Mouse (Mus musculus): ENCODE results near the gene 1500011B03Rik.
A peak's percentile ranks its signal among the peaks of the same experiment; 100 is the strongest.
"Not testable (repeated sequence)": the region's sequence is repeated elsewhere in the genome, so short reads cannot be mapped to it uniquely, and the experiment has no call there.

1500011B03Rik gene

GRCm38 (mm10) chr5:114822796-114823688 lies at the start of gene 1500011B03Rik:
TSS of gene 1500011B03Rik (minus strand) at chr5:114823468.
- DNase-seq: peak; percentile 77 to 79

DNA sequence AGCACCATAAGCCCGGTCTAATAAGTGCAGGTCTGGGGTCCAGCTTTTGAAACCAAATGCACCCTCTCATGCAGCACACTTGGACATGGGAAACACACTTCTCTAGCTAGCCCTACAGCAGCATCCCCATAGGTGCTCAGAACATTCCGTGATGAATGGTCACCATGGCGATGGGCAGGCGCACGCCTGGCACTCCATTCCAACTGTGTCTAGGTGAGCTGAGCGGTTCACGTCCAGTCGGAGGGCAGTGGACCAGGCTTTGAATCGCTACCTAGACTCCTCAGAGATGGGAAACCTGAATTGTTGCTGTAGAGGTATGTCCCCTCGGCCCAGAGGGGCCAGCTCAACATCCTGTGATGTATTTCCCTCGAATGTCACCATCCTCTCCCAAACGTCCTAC lies 42.0 kb upstream of the 1500011B03Rik start:
- DNase-seq: peak in 1 of 2 experiments; percentile 16

DNA sequence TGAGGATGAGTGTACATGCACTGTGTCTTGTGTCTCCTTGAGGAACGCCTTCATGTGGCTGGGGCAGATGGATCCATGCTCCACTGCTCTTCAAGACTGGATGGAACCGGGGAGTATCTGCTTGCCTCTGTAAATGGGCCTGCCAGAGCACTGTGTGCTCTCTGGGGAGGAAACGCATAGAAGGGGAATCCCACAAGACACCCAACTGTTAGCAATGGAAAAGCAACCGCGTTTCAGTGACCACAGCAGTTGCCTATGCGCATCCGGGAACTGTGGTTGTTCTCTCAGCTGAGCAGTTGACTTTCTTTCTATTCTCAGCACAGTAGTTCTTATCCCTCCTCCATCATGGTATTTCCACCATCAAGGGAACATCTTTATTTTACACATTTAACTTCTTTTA lies 41.5 kb upstream of the 1500011B03Rik start:
- DNase-seq: peak in 1 of 2 experiments; percentile 10

- no peak for DNase-seq
Observed at GRCm38 (mm10) chr5:114861730-114862129, 38.5 kb upstream of the 1500011B03Rik start.

GRCm38 (mm10) chr5:114859253-114859652 lies 36.0 kb upstream of the 1500011B03Rik start:
- DNase-seq: peak; percentile 70 to 82

- no peak for DNase-seq
Observed at GRCm38 (mm10) chr5:114858582-114858981, 35.3 kb upstream of the 1500011B03Rik start, which contains the start of gene Gm9936. TSS of gene Gm9936 (minus strand) at chr5:114858682.

DNA sequence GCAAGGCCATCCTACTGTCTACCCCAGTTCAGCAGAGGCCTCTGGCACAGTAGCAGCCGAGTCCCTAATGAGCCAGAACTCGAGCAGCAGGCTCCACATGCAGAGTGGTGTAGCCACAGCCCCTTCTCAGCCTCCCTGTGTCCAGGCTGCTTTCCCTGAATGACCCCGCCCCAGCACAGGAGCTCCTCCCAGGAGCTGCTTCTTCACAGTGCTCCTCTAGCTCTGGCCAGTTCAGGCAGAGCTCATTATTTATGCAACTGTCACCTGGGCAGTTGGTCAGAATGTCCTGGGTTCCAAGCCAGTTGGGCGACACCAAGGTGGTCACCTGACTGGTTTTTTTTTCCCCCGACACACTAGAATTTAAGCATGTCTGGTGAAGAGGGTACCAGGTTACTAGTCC lies 30.1 kb upstream of the 1500011B03Rik start, which contains the start of gene 4930519G04Rik:
TSS of gene 4930519G04Rik (plus strand) at position 301 of the 400 bp plus-strand sequence.
- DNase-seq: not testable (repeated sequence)

DNA sequence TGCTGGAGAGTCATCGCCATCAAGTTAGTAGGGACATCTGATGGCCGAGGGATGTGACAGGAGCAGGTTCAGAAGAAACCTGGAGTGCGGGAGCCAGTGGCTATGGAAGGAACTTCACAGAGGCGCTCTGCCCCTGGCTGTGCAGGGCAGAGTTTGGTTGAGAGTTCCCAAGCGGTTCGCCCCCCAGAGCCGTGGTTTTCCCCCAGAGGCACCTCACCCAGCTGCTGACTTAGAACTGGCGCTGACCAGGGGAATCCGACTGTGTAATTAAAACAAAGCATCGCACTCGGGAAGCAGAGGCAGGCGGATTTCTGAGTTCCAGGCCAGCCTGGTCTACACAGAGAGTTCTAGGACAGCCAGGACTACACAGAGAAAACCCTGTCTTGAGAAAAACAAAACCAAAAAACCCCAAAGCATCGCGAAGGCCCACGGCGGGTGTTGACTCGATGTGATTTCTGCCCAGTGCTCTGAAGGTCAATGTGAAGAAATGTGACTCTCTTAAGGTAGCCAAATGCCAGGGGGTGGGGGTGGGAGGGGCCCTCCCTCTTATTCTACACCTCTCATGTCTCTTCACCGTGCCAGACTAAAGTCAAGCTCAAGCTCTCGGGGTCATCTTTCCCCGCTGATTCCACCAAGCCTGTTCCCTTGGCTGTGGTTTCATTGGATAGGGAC lies 28.4 kb upstream of the 1500011B03Rik start:
- no peak for DNase-seq

GRCm38 (mm10) chr5:114844371-114844770 lies 21.1 kb upstream of the 1500011B03Rik start:
- DNase-seq: not testable (repeated sequence)

- no peak for DNase-seq
Observed at GRCm38 (mm10) chr5:114842674-114843073, 19.4 kb upstream of the 1500011B03Rik start.

DNA sequence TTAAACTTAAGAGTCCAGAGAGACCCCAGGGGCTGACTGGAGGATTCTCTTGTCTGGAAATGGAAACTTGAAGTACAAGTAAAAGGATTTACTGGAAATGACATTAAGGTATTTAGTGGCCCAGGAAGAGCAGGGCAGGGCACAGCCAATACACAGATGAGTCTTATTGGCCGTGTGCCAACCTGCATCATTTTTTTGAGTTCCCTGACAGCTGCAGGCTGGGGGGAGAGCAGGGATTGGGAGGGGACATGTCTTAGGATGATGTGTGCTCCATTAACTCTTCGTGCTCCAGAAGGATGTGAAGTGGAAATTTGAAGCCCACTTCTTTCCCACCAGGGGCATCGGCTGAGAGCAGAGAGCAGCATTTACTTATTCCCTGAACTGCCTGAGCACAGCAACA lies 18.9 kb upstream of the 1500011B03Rik start:
- DNase-seq: not testable (repeated sequence)

- DNase-seq: peak in 1 of 2 experiments; percentile 16
Observed at GRCm38 (mm10) chr5:114840481-114840880, 17.2 kb upstream of the 1500011B03Rik start.

GRCm38 (mm10) chr5:114836886-114837285 lies 13.6 kb upstream of the 1500011B03Rik start:
- DNase-seq: peak in 1 of 2 experiments; percentile 34

GRCm38 (mm10) chr5:114829740-114830139 lies 6.5 kb upstream of the 1500011B03Rik start:
- peak in 1 of 2 experiments; percentile 18 for DNase-seq

DNA sequence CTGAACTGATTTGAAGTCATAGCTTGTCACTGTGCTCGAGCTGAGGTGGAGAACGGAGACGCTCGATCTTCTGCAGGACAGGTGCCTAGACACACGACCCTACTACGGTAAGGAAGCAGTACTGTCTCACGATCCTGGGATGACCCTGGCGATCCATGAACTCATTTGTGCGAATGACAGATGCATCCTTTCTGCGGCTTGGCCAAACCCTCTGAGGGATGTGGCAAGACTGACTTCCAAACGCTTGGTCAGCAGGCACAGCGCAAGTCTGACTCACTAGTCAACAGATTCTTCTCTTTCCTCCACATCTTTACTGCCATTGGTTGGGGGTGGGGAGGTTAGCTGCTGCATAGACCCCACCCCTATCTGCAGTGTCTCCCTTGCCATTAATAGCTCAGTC lies 4.2 kb upstream of the 1500011B03Rik start:
- peak in 1 of 2 experiments; percentile 53 for DNase-seq

DNA sequence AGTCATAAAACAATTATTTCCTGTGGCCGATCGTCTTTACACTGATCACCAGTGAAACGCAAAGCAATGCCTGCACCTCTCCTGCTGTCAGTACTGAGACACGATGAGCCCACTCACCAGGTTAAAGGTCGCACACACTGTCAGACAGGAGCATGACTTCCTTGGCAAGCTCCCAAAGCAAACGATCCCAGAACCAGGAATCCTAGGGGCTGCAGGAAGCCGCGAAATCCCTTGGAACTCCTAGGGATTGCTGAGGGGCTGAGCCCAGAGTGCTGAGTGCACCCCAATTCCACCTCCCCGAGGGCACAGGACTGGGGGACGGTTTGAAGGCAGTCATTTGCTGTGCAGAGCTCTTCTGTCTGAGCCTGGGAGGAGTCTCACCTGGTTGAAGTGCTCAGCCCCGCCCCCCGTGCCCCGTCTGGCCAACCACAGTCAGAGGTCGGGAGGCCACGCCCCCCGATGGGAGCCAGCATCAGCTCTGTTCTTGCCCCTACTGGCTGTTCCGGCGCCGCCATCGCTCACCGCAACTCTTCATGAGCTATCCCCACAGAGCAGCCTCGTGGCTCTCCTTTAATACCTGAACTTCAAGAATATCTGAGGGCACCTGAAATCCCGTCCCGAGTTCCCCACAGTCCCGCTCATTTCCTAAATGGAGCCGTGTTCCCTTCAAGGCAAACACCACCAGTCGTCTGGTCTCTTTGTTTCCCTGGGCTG lies 2.9 kb upstream of the 1500011B03Rik start:
- peak; percentile 82 to 86 for DNase-seq

DNA sequence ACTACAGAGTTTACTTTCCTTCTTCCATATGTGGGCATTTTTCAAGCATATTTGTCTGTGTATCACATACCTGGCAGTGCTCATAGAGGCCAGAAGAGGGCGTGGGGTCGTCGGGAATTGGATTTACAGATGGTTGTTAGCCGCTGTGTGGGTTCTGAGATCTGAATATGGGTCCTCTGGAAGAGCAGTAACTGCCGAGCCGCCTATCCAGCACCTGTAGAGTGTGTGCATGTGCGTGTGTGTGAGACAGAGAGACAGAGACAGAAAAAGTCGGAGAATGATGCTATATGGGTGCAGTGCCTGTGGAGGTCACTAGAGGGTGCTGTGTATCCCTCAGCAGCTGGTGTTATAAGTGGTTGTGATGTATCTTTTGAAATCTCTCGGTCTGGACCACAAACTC lies 929 bp upstream of the 1500011B03Rik start:
- DNase-seq: peak in 1 of 2 experiments; percentile 60

- DNase-seq: no peak
Observed at GRCm38 (mm10) chr5:114818124-114818523, 5.1 kb downstream of the 1500011B03Rik start.

- no peak for DNase-seq
Observed at GRCm38 (mm10) chr5:114816599-114816998, 6.7 kb downstream of the 1500011B03Rik start.

DNA sequence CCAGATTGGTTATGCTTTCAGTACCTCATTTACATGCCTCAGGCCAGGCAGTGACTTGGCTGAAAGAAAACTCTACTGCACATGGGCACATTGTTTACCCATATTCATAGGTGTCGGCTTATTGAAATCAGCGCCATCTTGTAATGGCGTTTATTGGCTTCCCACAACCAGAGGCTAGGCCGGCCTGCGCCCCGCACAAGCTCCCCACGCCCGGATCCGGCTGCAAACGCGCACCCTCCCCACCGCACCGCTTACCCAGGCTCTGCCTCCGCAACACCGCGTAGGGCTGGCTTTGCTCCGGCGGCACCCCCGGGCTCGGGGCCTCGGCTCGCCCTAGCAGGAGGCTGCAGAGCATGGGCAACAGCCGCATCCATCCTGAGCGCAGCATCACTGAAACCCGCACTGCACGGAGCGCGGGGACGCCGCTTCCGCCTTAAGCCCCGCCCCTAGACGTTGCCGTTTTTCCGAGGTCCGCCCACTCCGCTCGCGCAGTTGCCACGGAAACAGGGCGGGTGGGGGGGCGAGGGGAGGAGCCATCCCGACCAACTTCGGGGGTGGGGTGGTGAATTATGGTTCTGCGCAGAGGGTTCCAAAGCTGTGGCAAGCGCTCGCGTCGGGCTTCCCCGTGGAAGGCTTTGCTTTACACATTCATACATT lies 9.6 kb downstream of the 1500011B03Rik start:
- DNase-seq: peak; percentile 89 to 90

- no peak for DNase-seq
Observed at GRCm38 (mm10) chr5:114809826-114810225, 13.4 kb downstream of the 1500011B03Rik start.

- no peak for DNase-seq
Observed at GRCm38 (mm10) chr5:114809181-114809756, 14.0 kb downstream of the 1500011B03Rik start.

Data from lung, postnatal 4 days (tissue).